Mouse (Mus musculus): ENCODE results near the gene Was. TPM values are rescaled to one million over a fixed set of nuclear protein-coding genes. Genes with fewer than 3 reads are reported as not detected.
"Not testable (repeated sequence)": the region's sequence is repeated elsewhere in the genome, so short reads cannot be mapped to it uniquely, and the experiment has no call there.

The Was gene
- polyA plus RNA-seq, 1 experiment from 2014 or later: 0.31 TPM

GRCm38 (mm10) chrX:8101017-8101416 is 10.7 kb upstream of the Was start:
- WGBS: 23% methylated on average over 3 of the region's 3 CpGs
- Histone ChIP-seq H3K9ac (no peak overlapping the region), H3K27ac (ENCODE audit: poor library complexity, severe bottlenecking) (no peak overlapping the region), H3K36me3 (no peaks in the 10 kb centered on the region), H3K9me3 (replicated peaks) (no peaks in the 10 kb centered on the region), H3K4me2 (no peak overlapping the region), H3K4me3 (no peak overlapping the region), H3K27me3 (replicated peaks) (no peaks in the 10 kb centered on the region), H3K4me1 (replicated peaks) (peaks cover 7% of the 10 kb centered on the region)
- ATAC-seq (ENCODE audit: insufficient number of reproducible peaks, low FRiP score): no peak

DNA sequence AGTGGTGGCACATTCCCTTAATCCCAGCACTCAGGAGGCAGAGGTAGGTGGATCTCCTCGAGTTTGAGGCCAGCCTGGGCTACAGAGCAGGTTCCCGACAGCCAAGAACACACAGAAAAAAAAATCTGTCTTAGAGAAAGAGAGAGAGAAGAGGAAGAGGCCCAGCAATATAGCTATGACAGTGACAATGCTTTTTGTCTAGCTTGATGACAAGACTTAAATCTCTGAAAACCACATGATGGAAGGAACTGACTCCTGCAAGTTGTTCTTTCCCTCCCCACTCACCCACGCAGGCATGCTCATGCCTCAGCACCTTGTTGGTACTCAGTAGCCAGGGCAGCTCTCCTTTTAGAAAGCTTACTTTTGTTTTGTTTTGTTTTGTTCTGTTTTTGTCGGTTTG is 9.1 kb upstream of the Was start:
- Histone ChIP-seq H3K4me1 (replicated peaks) (peaks cover 7% of the 10 kb centered on the region), H3K9ac (no peak overlapping the region), H3K4me3 (no peak overlapping the region), H3K27me3 (replicated peaks) (no peaks in the 10 kb centered on the region), H3K27ac (ENCODE audit: poor library complexity, severe bottlenecking) (no peak overlapping the region), H3K9me3 (replicated peaks) (no peaks in the 10 kb centered on the region), H3K36me3 (no peaks in the 10 kb centered on the region), H3K4me2 (no peak overlapping the region)
- WGBS: 56% methylated on average over 4 of the region's 4 CpGs
- ATAC-seq (ENCODE audit: insufficient number of reproducible peaks, low FRiP score): no peak

GRCm38 (mm10) chrX:8096787-8097242 is 6.5 kb upstream of the Was start:
- Histone ChIP-seq H3K4me1 (replicated peaks) (peaks cover 7% of the 10 kb centered on the region), H3K27ac (ENCODE audit: poor library complexity, severe bottlenecking) (no peak overlapping the region), H3K36me3 (no peaks in the 10 kb centered on the region), H3K4me3 (peak overlapping the region; percentile 32), H3K4me2 (peak overlapping the region; percentile 58), H3K9me3 (replicated peaks) (no peaks in the 10 kb centered on the region), H3K27me3 (replicated peaks) (no peaks in the 10 kb centered on the region), H3K9ac (no peak overlapping the region)
- WGBS: 17% methylated on average over 19 of the region's 19 CpGs
- peak; percentile 96 for ATAC-seq (ENCODE audit: insufficient number of reproducible peaks, low FRiP score)

- peak overlapping the region; percentile 51 for H3K4me2 ChIP-seq
- H3K4me3 ChIP-seq: peak overlapping the region; percentile 37
- not testable (repeated sequence) for H3K27me3 ChIP-seq (replicated peaks); H3K27ac ChIP-seq (ENCODE audit: poor library complexity, severe bottlenecking); H3K36me3 ChIP-seq; H3K4me1 ChIP-seq (replicated peaks); H3K9me3 ChIP-seq (replicated peaks); H3K9ac ChIP-seq
- WGBS: 23% methylated on average over 21 of the region's 48 CpGs
- peak; percentile 93 for ATAC-seq (ENCODE audit: insufficient number of reproducible peaks, low FRiP score)
These were observed 5.9 kb upstream of the Was start for GRCm38 (mm10) chrX:8096068-8096786.

- Histone ChIP-seq H3K4me2 (peak overlapping the region; percentile 51), H3K4me3 (peak overlapping the region; percentile 37), H3K27me3 (replicated peaks) (no peaks in the 10 kb centered on the region), H3K4me1 (replicated peaks) (peaks cover under 1% of the 10 kb centered on the region), H3K9ac (no peak overlapping the region), H3K36me3 (no peaks in the 10 kb centered on the region), H3K9me3 (replicated peaks) (no peaks in the 10 kb centered on the region), H3K27ac (ENCODE audit: poor library complexity, severe bottlenecking) (no peak overlapping the region)
- no peak for ATAC-seq (ENCODE audit: insufficient number of reproducible peaks, low FRiP score)
- 77% methylated on average over 10 of the region's 10 CpGs for WGBS
These were observed 5.2 kb upstream of the Was start for GRCm38 (mm10) chrX:8095546-8095945.

GRCm38 (mm10) chrX:8090954-8091347 is 653 bp upstream of the Was start:
- not testable (repeated sequence) for H3K4me3 ChIP-seq; ATAC-seq (ENCODE audit: insufficient number of reproducible peaks, low FRiP score)
- 75% methylated on average over 4 of the region's 5 CpGs for WGBS

GRCm38 (mm10) chrX:8089746-8090145 is 552 bp downstream of the Was start:
- Histone ChIP-seq H3K4me1 (replicated peaks) (no peaks in the 10 kb centered on the region), H3K9me3 (replicated peaks) (no peaks in the 10 kb centered on the region), H3K9ac (no peak overlapping the region), H3K4me3 (no peak overlapping the region), H3K4me2 (no peak overlapping the region), H3K27me3 (replicated peaks) (no peaks in the 10 kb centered on the region), H3K27ac (ENCODE audit: poor library complexity, severe bottlenecking) (no peak overlapping the region), H3K36me3 (no peaks in the 10 kb centered on the region)
- WGBS: 78% methylated on average over 3 of the region's 3 CpGs
- ATAC-seq (ENCODE audit: insufficient number of reproducible peaks, low FRiP score): no peak

More at GRCm38 (mm10) chrX:8090954-8091347, 653 bp upstream of the Was start:
- not testable (repeated sequence) for H3K27ac ChIP-seq (ENCODE audit: poor library complexity, severe bottlenecking); H3K4me2 ChIP-seq; H3K9me3 ChIP-seq (replicated peaks); H3K9ac ChIP-seq; H3K36me3 ChIP-seq; H3K27me3 ChIP-seq (replicated peaks); H3K4me1 ChIP-seq (replicated peaks)

DNA sequence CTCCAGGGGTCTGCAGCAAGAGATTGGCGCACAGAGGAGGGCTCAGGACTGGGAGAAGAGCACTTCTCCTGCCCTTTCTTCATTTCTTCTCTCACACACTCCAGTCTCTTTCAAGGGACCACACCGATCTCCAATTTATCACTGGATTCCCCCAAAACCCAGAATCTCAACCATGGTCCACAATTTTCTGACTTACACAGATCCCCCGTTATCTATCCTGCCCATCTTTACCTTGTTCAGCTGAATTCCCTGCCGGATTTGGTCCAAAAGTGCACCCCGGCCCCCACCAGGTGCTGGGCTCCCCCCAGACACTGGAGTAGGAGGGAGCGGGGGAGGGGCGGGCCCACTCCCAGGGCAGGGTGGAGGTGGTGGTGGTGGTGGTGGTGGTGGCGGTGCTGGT is 4.7 kb downstream of the Was start:
- Histone ChIP-seq H3K4me1 (replicated peaks) (no peaks in the 10 kb centered on the region), H3K4me2 (no peak overlapping the region), H3K9ac (no peak overlapping the region), H3K4me3 (no peak overlapping the region), H3K27ac (ENCODE audit: poor library complexity, severe bottlenecking) (no peak overlapping the region), H3K36me3 (no peaks in the 10 kb centered on the region), H3K27me3 (replicated peaks) (no peaks in the 10 kb centered on the region), H3K9me3 (replicated peaks) (no peaks in the 10 kb centered on the region)
- ATAC-seq (ENCODE audit: insufficient number of reproducible peaks, low FRiP score): no peak
- WGBS: 80% methylated on average over 8 of the region's 8 CpGs

GRCm38 (mm10) chrX:8084771-8085259 is 5.5 kb downstream of the Was start:
- no peak for ATAC-seq (ENCODE audit: insufficient number of reproducible peaks, low FRiP score)
- Histone ChIP-seq H3K4me2 (no peak overlapping the region), H3K36me3 (no peaks in the 10 kb centered on the region), H3K27me3 (replicated peaks) (no peaks in the 10 kb centered on the region), H3K4me1 (replicated peaks) (no peaks in the 10 kb centered on the region), H3K9ac (no peak overlapping the region), H3K9me3 (replicated peaks) (no peaks in the 10 kb centered on the region), H3K4me3 (no peak overlapping the region), H3K27ac (ENCODE audit: poor library complexity, severe bottlenecking) (no peak overlapping the region)
- 76% methylated on average over 6 of the region's 6 CpGs for WGBS

DNA sequence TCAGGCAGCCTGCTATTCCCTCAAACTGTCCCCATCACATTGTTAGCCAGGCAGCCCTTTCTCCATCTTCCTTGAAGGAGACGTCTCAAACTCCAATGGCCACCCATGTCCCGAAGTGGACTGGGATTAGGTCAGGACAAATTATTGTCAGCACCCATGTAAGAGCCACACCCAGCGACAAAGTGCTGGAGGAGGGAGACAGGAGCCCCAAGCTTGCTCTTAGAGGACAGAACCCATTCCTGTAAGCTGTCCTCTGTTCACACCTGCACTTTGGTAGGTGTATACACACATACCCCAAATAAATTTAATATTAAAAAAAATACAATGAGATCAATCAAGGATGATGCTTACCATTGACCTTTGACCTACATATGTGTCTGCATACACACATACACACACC is 15.2 kb downstream of the Was start:
- 0 out of 2 replicates have a peak, but pooled peaks cover 4% of the 10 kb centered on the region for H3K9me3 ChIP-seq (replicated peaks)
- H3K36me3 ChIP-seq: peaks cover 11% of the 10 kb centered on the region
- peak overlapping the region; percentile 73; the same call in 1 of the 2 replicates for H3K27ac ChIP-seq (ENCODE audit: poor library complexity, severe bottlenecking)
- H3K27me3 ChIP-seq (replicated peaks): no peaks in the 10 kb centered on the region
- peak overlapping the region; percentile 61; the same call in 1 of the 2 replicates for H3K9ac ChIP-seq
- peak overlapping the region; percentile 75 for H3K4me3 ChIP-seq
- WGBS: 25% methylated on average over 3 of the region's 3 CpGs
- no peak for ATAC-seq (ENCODE audit: insufficient number of reproducible peaks, low FRiP score)
- peak overlapping the region; percentile 65 for H3K4me2 ChIP-seq
- no peaks in the 10 kb centered on the region for H3K4me1 ChIP-seq (replicated peaks)

GRCm38 (mm10) chrX:8074430-8075014 is 15.8 kb downstream of the Was start, which contains the start of gene Suv39h1:
Gene Suv39h1 (minus strand): TSS chrX:8074760.
- peak within 1 kb of the TSS; percentile 65 for H3K4me2 ChIP-seq
- H3K36me3 ChIP-seq: peaks cover 14% of the 10 kb centered on the region
- H3K4me1 ChIP-seq (replicated peaks): no peaks in the 10 kb centered on the region
- H3K9me3 ChIP-seq (replicated peaks): 0 out of 2 replicates have a peak, but pooled peaks cover 4% of the 10 kb centered on the region
- 15% methylated on average over 46 of the region's 46 CpGs for WGBS
- H3K9ac ChIP-seq: peak within 1 kb of the TSS; percentile 81
- peak within 1 kb of the TSS; percentile 89 for H3K27ac ChIP-seq (ENCODE audit: poor library complexity, severe bottlenecking)
- peak; percentile 99 for ATAC-seq (ENCODE audit: insufficient number of reproducible peaks, low FRiP score)
- no peaks in the 10 kb centered on the region for H3K27me3 ChIP-seq (replicated peaks)
- peak within 1 kb of the TSS; percentile 75 for H3K4me3 ChIP-seq
